Mouse (Mus musculus) brain, embryonic 14.5 days (tissue): ENCODE results near the gene Xrra1.

ENCODE experiments used
- CTCF ChIP-seq: fragments of 200-500 bp; IDR thresholded peaks from 2 replicates; pipeline ENCODE4 v1.5.1; 2012; ENCODE audit warnings: inconsistent platforms, mild to moderate bottlenecking, moderate library complexity, borderline replicate concordance; ENCODE audit not compliant: insufficient read depth, insufficient read length; ENCODE audit errors: extremely low read depth
- POLR2A ChIP-seq: fragments of 200-500 bp; IDR thresholded peaks from 2 replicates; pipeline ENCODE4 v1.6.1; 2012; ENCODE audit warnings: mild to moderate bottlenecking, inconsistent platforms, borderline replicate concordance; ENCODE audit not compliant: poor library complexity, insufficient read depth, insufficient read length, severe bottlenecking; ENCODE audit errors: extremely low read depth

DNA sequence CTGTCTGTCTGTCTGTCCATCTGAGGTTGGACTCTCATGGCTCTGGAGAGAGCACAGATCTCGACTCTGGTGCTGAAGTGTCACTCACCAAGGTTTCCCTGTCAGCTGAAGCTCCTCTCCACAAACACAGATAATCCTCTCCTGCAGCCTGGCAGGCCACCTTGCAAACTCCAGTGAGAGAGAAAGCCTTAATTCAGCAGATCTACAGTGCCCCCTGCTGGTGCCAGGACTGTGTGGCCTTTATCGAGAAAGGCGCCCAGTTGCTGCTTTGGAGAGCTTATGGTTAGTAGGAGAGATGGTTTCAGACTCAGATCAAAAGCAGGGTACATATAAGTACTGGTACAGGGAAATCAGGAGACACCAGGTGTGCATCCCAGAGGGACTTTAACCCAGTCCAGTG, 17.4 kb downstream of the Xrra1 start:
- peak; percentile 96 for TF ChIP-seq CTCF
- TF ChIP-seq POLR2A = no peak
